Mouse (Mus musculus) adrenal gland, postnatal 36 days (tissue): Measurements from ENCODE around the gene Ldlrad1. TPM values are rescaled to one million over a fixed set of nuclear protein-coding genes. Genes with fewer than 3 reads are reported as not detected.

Experiments
- total RNA-seq, 2 experiments: library from RNA; stranded (reverse); gene quantifications; 2 replicates each; pipeline ENCODE4 v1.2.3; 2021

Ldlrad1 gene
- total RNA-seq, 2 experiments from 2014 or later: not detected

Other genes with a start within 250 kb of the Ldlrad1 start
- gene Mrpl37, start 142.3 kb upstream of the Ldlrad1 start, total RNA-seq: 100 to 1,000 TPM in 1 of 2 experiments, 10 to 100 TPM in 1; 99.7 to 102 TPM
- 10 to 100 TPM; 21.2 to 25.4 TPM for gene Cyb5rl, start 142.2 kb upstream of the Ldlrad1 start, total RNA-seq
- not detected for gene Cdcp2, start 112.3 kb upstream of the Ldlrad1 start, total RNA-seq
- gene Tmem59, start 30.8 kb upstream of the Ldlrad1 start, total RNA-seq: 100 to 1,000 TPM; 345 to 431 TPM
- 10 to 100 TPM; 20.2 to 27.3 TPM for gene Tceanc2, start 30.1 kb upstream of the Ldlrad1 start, total RNA-seq
- 10 to 100 TPM; 28.8 to 30.5 TPM for gene Lrrc42, start 44.4 kb downstream of the Ldlrad1 start, total RNA-seq
- 10 to 100 TPM; 15.8 to 26.7 TPM for gene Hspb11, start 44.4 kb downstream of the Ldlrad1 start, total RNA-seq
- gene Dio1, start 98.0 kb downstream of the Ldlrad1 start, total RNA-seq: not detected
- gene Yipf1, start 105.2 kb downstream of the Ldlrad1 start, total RNA-seq: 10 to 100 TPM; 56.4 to 90.9 TPM
- 10 to 100 TPM in 1 of 2 experiments, 1 to 10 TPM in 1; 9.5 to 12.4 TPM for gene Ndc1, start 158.6 kb downstream of the Ldlrad1 start, total RNA-seq
- under 1 TPM; 0.43 to 0.93 TPM for gene Glis1, start 225.4 kb downstream of the Ldlrad1 start, total RNA-seq